In genomic region chr9:54181330-54181729, GRCm38 (mm10) we compare ENCODE assay signal across 8 mouse cellular contexts.
DNase-seq lines count a peak whose midpoint lies in the region; ATAC-seq and TF ChIP-seq lines count a peak whose summit lies in the region.
"Had no signal": no experiment of that assay in that cellular context is flagged by ENCODE, and none has a peak within 500 bp of the region (broad histone marks: within the 10 kb centered on the region; RNA-seq: fewer than 3 reads in every experiment).

No protein-coding gene starts in this region.

- no peaks in the 10 kb centered on the region for H3K9me3 ChIP-seq in liver, embryonic 12.5 days (replicated peaks)
- no peaks in the 10 kb centered on the region for H3K9me3 ChIP-seq in hindbrain, postnatal 0 days (ENCODE audit: low read length)

- no peaks in the 10 kb centered on the region for H3K36me3 ChIP-seq in liver, embryonic 12.5 days
- H3K36me3 ChIP-seq in hindbrain, postnatal 0 days (ENCODE audit: insufficient read depth, low read length), result no peaks in the 10 kb centered on the region

- TF ChIP-seq CTCF in hindbrain, postnatal 0 days (IDR thresholded peaks at IDR 0.05; ENCODE audit: low read depth), result peak; percentile 81

- ATAC-seq in liver, embryonic 12.5 days, result no peak
- no peak for ATAC-seq in hindbrain, postnatal 0 days

- DNase-seq in liver, result peak; percentile 14
- DNase-seq in ZHBTc4 (ENCODE audit: low read depth, low spot score), result peak; percentile 73
- peak; percentile 19 for DNase-seq in cerebellum, adult 8-10 months
- peak; percentile 90 for DNase-seq in hindbrain, postnatal 0 days (ENCODE audit: low spot score)
- peak; percentile 46 for DNase-seq in lung, postnatal 36 days
- no peak for DNase-seq in spleen, postnatal 14 days (ENCODE audit: low spot score in 2 of 2)

- no peaks in the 10 kb centered on the region for H3K4me1 ChIP-seq in liver, embryonic 12.5 days
- H3K4me1 ChIP-seq in hindbrain, postnatal 0 days (ENCODE audit: insufficient read depth, low read length), result no peaks in the 10 kb centered on the region
- H3K4me1 ChIP-seq: megakaryocyte, embryonic 14.5 days had no signal

- H3K9ac ChIP-seq in liver, embryonic 12.5 days, result no peak overlapping the region
- no peak overlapping the region for H3K9ac ChIP-seq in hindbrain, postnatal 0 days (replicated peaks; ENCODE audit: low read length)

- no peak overlapping the region for H3K4me3 ChIP-seq in liver, embryonic 12.5 days
- H3K4me3 ChIP-seq in hindbrain, postnatal 0 days (ENCODE audit: low read length), result no peak overlapping the region
- H3K4me3 ChIP-seq: megakaryocyte, embryonic 14.5 days had no signal

- H3K27me3 ChIP-seq in liver, embryonic 12.5 days (replicated peaks), result no peaks in the 10 kb centered on the region; the same call in 1 of the 2 replicates
- H3K27me3 ChIP-seq in hindbrain, postnatal 0 days (ENCODE audit: insufficient read depth, low read length), result no peaks in the 10 kb centered on the region

- no peak overlapping the region for H3K4me2 ChIP-seq in liver, embryonic 12.5 days
- H3K4me2 ChIP-seq in hindbrain, postnatal 0 days (ENCODE audit: low read depth, low read length), result peak overlapping the region; percentile 13; the same call in 1 of the 2 replicates

- WGBS in liver, embryonic 12.5 days (ENCODE audit: insufficient replicate concordance), result 11% methylated on average over 2 of the region's 2 CpGs
- 12% methylated on average over 2 of the region's 2 CpGs for WGBS in hindbrain, postnatal 0 days

- H3K27ac ChIP-seq in liver, embryonic 12.5 days, result no peak overlapping the region
- H3K27ac ChIP-seq in hindbrain, postnatal 0 days, result no peak overlapping the region

Comparison
In these comparisons a context has a peak if more than half of its experiments do, and no peak if none do; other contexts are left out.
1. DNase-seq: peak in liver (single experiment), ZHBTc4 (single experiment), cerebellum, adult 8-10 months (single experiment), hindbrain, postnatal 0 days (single experiment) and lung, postnatal 36 days (single experiment); none in spleen, postnatal 14 days (0 of 2).